Mouse (Mus musculus): ENCODE measurements around the gene Dlec1. TPM values are rescaled to one million over a fixed set of nuclear protein-coding genes. Genes with fewer than 3 reads are reported as not detected.

Dlec1 gene
- polyA plus RNA-seq, 1 experiment = 0.16 TPM

GRCm38 (mm10) chr9:119179292-119179691 lies 77.0 kb downstream of the Dlec1 start:
- Histone ChIP-seq H3K27ac (ENCODE audit: insufficient read depth, low read depth, low read length) (no peak overlapping the region), H3K36me3 (ENCODE audit: control insufficient read depth, insufficient read depth, low read length) (no peaks in the 10 kb centered on the region), H3K4me1 (ENCODE audit: control insufficient read depth, insufficient read depth, insufficient read length, low read length) (no peaks in the 10 kb centered on the region), H3K27me3 (ENCODE audit: control insufficient read depth, insufficient read depth, low read length) (no peaks in the 10 kb centered on the region), H3K4me3 (ENCODE audit: low read depth, low read length) (no peak overlapping the region)
- no peak for TF ChIP-seq CTCF (IDR thresholded peaks at IDR 0.05; ENCODE audit: extremely low read depth, insufficient read length, insufficient replicate concordance, low read depth, low read length)
- 88% methylated on average over 11 of the region's 11 CpGs for whole genome bisulfite sequencing

GRCm38 (mm10) chr9:119181241-119181728 lies 79.0 kb downstream of the Dlec1 start:
- TF ChIP-seq POLR2A (IDR thresholded peaks at IDR 0.05; ENCODE audit: low read depth, low read length) = no peak
- no peak for TF ChIP-seq CTCF (IDR thresholded peaks at IDR 0.05; ENCODE audit: extremely low read depth, insufficient read length, insufficient replicate concordance, low read depth, low read length)
- Histone ChIP-seq H3K4me1 (ENCODE audit: control insufficient read depth, insufficient read depth, insufficient read length, low read length) (no peaks in the 10 kb centered on the region), H3K36me3 (ENCODE audit: control insufficient read depth, insufficient read depth, low read length) (no peaks in the 10 kb centered on the region), H3K27me3 (ENCODE audit: control insufficient read depth, insufficient read depth, low read length) (no peaks in the 10 kb centered on the region), H3K27ac (ENCODE audit: insufficient read depth, low read depth, low read length) (no peak overlapping the region), H3K4me3 (ENCODE audit: low read depth, low read length) (no peak overlapping the region)
- 25% methylated on average over 3 of the region's 3 CpGs for WGBS

- H3K27me3 ChIP-seq (ENCODE audit: control insufficient read depth, insufficient read depth, low read length) = no peaks in the 10 kb centered on the region
- TF ChIP-seq CTCF (IDR thresholded peaks at IDR 0.05; ENCODE audit: extremely low read depth, insufficient read length, insufficient replicate concordance, low read depth, low read length) (peak; percentile 81), POLR2A (IDR thresholded peaks at IDR 0.05; ENCODE audit: low read depth, low read length) (no peak)
- 26% methylated on average over 11 of the region's 11 CpGs for WGBS
- H3K4me3 ChIP-seq (ENCODE audit: low read depth, low read length) = no peak overlapping the region
- peak overlapping the region; percentile 59 for H3K27ac ChIP-seq (ENCODE audit: insufficient read depth, low read depth, low read length)
- no peaks in the 10 kb centered on the region for H3K36me3 ChIP-seq (ENCODE audit: control insufficient read depth, insufficient read depth, low read length)
- peaks cover 3% of the 10 kb centered on the region; the same call in 1 of the 2 replicates for H3K4me1 ChIP-seq (ENCODE audit: control insufficient read depth, insufficient read depth, insufficient read length, low read length)
Measured at GRCm38 (mm10) chr9:119192202-119192990, 90.1 kb downstream of the Dlec1 start.

Other genes with a start within 250 kb of the Dlec1 start
- 8.9 and 29.3 TPM in 2 replicates for gene Ctdspl, start 176.0 kb upstream of the Dlec1 start, polyA plus RNA-seq (2012; rRNA removed)
- 4.3 and 27.0 TPM in 2 replicates for gene Vill, start 49.7 kb upstream of the Dlec1 start, polyA plus RNA-seq (2012; rRNA removed)
- 12.0 and 55.3 TPM in 2 replicates for gene Plcd1, start 9.0 kb upstream of the Dlec1 start, polyA plus RNA-seq (2012; rRNA removed)
- 15.6 and 15.8 TPM in 2 replicates for gene Acaa1b, start 54.6 kb downstream of the Dlec1 start, polyA plus RNA-seq (2012; rRNA removed)
- not detected in 2 replicates for gene Gm47289, start 56.7 kb downstream of the Dlec1 start, polyA plus RNA-seq (2012; rRNA removed)
- 0.09 and 0.36 TPM in 2 replicates for gene Slc22a13, start 106.6 kb downstream of the Dlec1 start, polyA plus RNA-seq (2012; rRNA removed)
- gene Oxsr1, start 219.9 kb downstream of the Dlec1 start, polyA plus RNA-seq (2012; rRNA removed) = 5.6 and 11.5 TPM in 2 replicates
- gene Acaa1a, start 237.2 kb downstream of the Dlec1 start, polyA plus RNA-seq (2012; rRNA removed) = 389 and 776 TPM in 2 replicates
- 14.4 and 25.2 TPM in 2 replicates for gene Myd88, start 238.9 kb downstream of the Dlec1 start, polyA plus RNA-seq (2012; rRNA removed)

Data from small intestine, adult 2 months (tissue).